Mouse (Mus musculus) cerebellum, adult 11 months (tissue): ENCODE results near the gene Cyp4a29.
"Not testable (repeated sequence)": the region's sequence is repeated elsewhere in the genome, so short reads cannot be mapped to it uniquely, and the experiment has no call there.

Experiments used
- DNase-seq: peaks from one replicate; pipeline ENCODE4 v3.0.0; 2022

The Cyp4a29 gene

DNA sequence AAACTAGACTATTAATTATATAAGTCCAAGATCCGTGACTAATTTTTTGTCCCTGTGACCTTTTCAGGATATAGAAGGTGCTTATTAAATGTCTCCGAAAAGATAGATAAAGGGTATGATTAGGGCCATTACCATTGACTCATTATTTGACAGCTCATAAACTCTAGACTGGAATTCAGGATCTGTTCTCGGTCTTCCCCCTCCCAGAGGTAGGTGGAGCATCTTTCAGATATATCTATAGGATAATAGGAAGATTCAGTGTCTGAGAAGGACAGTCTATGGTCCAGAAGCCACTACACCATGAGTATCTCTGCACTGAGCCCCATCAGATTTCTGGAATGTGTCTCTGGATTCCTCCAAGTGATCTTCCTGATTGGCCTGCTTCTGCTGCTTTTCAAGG, at the start of gene Cyp4a29:
Gene Cyp4a29 (plus strand): TSS at position 301 of the 400 bp plus-strand sequence.
- DNase-seq: no peak

DNA sequence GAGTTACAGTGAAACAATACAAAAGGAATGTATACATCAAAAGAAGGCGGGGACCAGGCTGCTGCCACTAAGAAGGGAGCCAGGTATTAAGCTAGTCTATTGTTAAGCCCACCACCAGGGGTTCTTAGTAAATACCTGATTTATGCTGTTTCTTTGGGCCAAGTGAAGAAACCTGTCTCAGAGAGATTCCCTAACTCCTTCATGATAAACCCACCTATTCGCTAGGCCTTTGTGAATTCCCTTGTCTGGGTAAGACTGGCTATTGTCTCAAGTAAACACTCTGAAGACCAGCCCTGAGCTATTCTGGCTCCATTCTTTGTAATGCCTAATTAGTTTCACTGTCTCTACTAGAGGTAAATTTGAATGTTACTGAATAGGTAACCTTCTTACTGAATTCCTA, 9.0 kb upstream of the Cyp4a29 start:
- not testable (repeated sequence) for DNase-seq

DNA sequence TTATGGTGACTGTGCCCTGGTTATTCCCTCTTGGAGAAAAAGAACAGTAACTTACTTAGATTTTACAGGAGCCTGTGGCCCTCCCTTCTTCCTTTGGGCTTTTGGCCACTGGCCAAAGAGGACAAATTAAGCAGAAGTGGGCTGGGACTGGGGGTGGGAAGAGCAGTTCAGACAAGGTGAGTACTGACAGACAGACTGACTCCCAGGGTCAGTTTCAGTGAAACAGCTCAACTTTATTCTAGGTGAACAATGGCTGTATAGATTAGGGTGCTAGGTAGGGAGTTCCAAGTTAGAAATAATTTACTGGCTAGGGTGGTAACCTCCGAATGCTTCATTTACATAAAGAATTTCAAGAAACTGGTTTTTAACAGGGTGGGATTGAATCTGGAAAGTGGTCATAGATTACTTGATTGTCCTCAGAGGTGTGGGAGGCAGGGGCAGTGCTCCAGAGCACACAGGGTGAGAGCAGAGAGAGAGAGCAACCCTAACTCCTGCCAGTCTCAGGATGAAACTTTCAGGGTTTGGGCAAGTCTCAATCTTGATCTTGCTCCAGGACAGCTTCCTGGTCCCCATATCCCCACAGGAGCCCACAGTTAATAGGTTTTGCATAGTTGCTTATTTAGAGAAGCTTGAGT, 5.3 kb upstream of the Cyp4a29 start:
- no peak for DNase-seq

DNA sequence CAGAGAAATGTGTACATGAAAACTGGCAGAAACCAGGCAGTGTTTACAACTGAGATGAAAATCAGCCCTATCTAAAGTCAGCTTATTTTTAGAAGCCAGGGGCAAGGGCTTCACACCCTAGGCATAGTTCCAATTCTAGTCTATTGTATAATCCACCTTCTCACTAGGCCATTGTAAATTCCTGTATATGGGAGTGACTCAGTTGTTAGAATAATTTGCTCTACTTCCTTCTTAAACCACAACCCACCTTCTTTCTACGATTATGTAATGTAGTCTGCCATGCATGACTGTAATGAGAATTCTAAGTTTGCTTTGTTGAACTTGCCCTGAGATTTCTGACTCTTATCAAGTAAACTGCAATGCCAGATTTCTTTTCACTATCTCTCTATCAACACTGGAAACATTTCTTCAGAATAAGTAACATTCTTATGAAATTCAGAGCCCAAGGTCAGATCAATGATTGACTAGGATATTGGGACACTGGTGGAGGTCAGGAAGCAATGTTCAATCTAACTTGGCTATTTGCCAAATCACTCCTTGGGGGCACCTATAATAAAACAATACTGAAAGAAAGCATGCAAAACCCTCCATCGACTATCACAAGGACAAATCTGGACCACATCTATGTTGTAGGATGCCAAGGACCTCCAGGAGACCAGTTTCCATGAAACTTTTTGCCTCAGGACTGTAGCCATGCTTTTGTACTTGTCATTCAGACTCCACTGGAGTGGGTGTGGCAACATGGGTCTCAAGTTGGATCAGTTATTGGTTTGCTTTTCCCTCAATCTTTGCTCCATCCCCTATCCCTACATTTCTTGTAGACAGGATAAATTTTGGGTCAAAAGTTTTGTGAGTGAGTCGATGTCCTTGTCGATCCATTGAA, 23.0 kb downstream of the Cyp4a29 start:
- not testable (repeated sequence) for DNase-seq

GRCm38 (mm10) chr4:115278215-115278982, 36.5 kb downstream of the Cyp4a29 start:
- DNase-seq: not testable (repeated sequence)

DNA sequence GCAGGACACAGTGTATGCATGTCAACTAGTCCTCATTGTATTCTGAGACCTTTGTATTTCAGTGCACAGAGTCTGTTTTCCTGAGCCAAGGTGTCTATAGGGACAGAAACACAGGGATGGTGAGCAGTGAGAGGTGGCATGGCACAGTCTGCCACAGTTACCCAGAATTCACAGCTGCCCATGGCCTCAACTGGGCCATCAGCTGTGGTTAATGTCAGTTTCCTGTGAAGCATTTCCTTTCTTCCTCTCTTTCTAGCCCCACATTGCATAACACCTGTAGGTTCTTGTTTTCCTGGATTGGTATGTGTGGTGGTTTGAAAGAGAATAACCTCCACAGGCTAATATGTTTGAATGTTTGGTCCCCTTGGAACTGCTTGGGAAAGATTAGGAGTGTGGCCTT, 38.5 kb downstream of the Cyp4a29 start:
- DNase-seq: no peak

GRCm38 (mm10) chr4:115280779-115281178, 38.9 kb downstream of the Cyp4a29 start:
- not testable (repeated sequence) for DNase-seq

GRCm38 (mm10) chr4:115281231-115281767, 39.4 kb downstream of the Cyp4a29 start:
- DNase-seq: not testable (repeated sequence)

DNA sequence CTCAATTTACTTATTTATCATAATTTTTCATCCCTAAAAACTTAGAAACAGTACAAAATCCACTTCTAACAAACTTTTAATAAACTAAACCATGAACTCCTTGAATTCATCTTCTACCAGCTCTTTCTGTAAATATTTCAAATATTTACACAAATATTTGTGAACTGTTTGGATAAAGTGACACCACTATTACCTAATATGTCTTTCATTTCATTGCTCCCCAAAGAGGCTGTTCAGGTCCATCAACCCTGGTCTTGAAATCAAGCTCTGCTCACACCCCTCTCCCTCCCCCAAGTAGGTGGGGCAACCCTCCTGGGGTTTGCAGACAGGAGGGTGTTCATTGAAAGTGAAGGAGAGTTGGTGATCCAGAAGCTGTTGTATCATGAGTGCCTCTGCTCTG, 56.9 kb downstream of the Cyp4a29 start, which contains the start of gene Cyp4a12a:
Gene Cyp4a12a (plus strand): TSS at position 301 of the 400 bp plus-strand sequence.
- DNase-seq: not testable (repeated sequence)
